Mouse (Mus musculus) lung, embryonic 14.5 days (tissue): ENCODE results near the gene Fzd4. TPM values are rescaled to one million over a fixed set of nuclear protein-coding genes. Genes with fewer than 3 reads are reported as not detected.

ENCODE experiments used
- ATAC-seq: fragments of 200-750 bp; cut with Nextera tagmentation; 2 replicates; pipeline ENCODE4 v1.8.0; 2017; ENCODE audit warnings: mild to moderate bottlenecking, moderate TSS enrichment, moderate library complexity; ENCODE audit not compliant: insufficient read depth
- DNase-seq: peaks from one replicate; pipeline ENCODE4 v3.0.0-alpha.2; 2015
- H3K27ac ChIP-seq: fragments of 300-500 bp; sonication (generic); 2 replicates; pipeline ENCODE4 v1.5.1; 2014; ENCODE audit warnings: low read depth, mild to moderate bottlenecking, moderate library complexity
- H3K27me3 ChIP-seq: fragments of 300-500 bp; sonication (generic); 2 replicates; pipeline ENCODE4 v1.6.1; 2014; ENCODE audit warnings: low read length, control low read depth; ENCODE audit not compliant: insufficient read depth
- H3K36me3 ChIP-seq: fragments of 300-500 bp; sonication (generic); 2 replicates; pipeline ENCODE4 v1.6.1; 2014; ENCODE audit warnings: control low read depth; ENCODE audit not compliant: insufficient read depth
- H3K4me1 ChIP-seq: fragments of 300-500 bp; sonication (generic); 2 replicates; pipeline ENCODE4 v1.6.1; 2014; ENCODE audit warnings: antibody characterized with exemption, control low read depth; ENCODE audit not compliant: insufficient read depth
- H3K4me2 ChIP-seq: fragments of 300-500 bp; sonication (generic); 2 replicates; pipeline ENCODE4 v1.6.1; 2014; ENCODE audit warnings: mild to moderate bottlenecking
- H3K4me3 ChIP-seq: fragments of 300-500 bp; sonication (generic); 2 replicates; pipeline ENCODE4 v1.5.1; 2014; ENCODE audit warnings: low read depth, low read length
- H3K9ac ChIP-seq: fragments of 300-500 bp; sonication (generic); 2 replicates; pipeline ENCODE4 v1.6.1; 2014
- H3K9me3 ChIP-seq: fragments of 300-500 bp; sonication (generic); 2 replicates; pipeline ENCODE4 v1.6.1; 2016; ENCODE audit warnings: low read depth, low read length, control low read depth
- CTCF ChIP-seq: IDR thresholded peaks from 2 replicates; pipeline ENCODE4 v1.5.1; 2016; ENCODE audit warnings: antibody characterized with exemption, low read depth
- WGBS: fragments of 180-500 bp; shearing (Covaris S2); extraction: QIAGEN DNeasy Blood & Tissue Kit; methylation state at CpG from one replicate; pipeline ENCODE4 v1.1.7; 2014; 5-methylcytosine and 5-hydroxymethylcytosine counted together
- polyA plus RNA-seq: library from polyadenylated mRNA; unstranded; fragments of >200 nt; fragmentation: Nextera tagmentation; extraction: Ambion mirVana; gene quantifications from 2 replicates; pipeline ENCODE4 v1.2.1, GENCODE M21; 2014

Fzd4 gene
- polyA plus RNA-seq, 1 experiment from 2014 or later, result 17.1 TPM

- peak overlapping the region; percentile 30; the same call in 1 of the 2 replicates for H3K27ac ChIP-seq
- H3K4me1 ChIP-seq, result no peaks in the 10 kb centered on the region; the same call in 1 of the 2 replicates
- ATAC-seq (peak; percentile 36), DNase-seq (peak; percentile 72)
- H3K36me3 ChIP-seq, result no peaks in the 10 kb centered on the region
- 22% methylated on average over 3 of the region's 3 CpGs for WGBS
- 0 out of 2 replicates have a peak overlapping the region, but pooled peaks have one; percentile 24 for H3K9ac ChIP-seq
- H3K4me2 ChIP-seq, result peak overlapping the region; percentile 37
- no peaks in the 10 kb centered on the region for H3K9me3 ChIP-seq
- H3K4me3 ChIP-seq, result no peak overlapping the region
- no peaks in the 10 kb centered on the region for H3K27me3 ChIP-seq
- TF ChIP-seq CTCF, result peak; percentile 65
Observed at GRCm38 (mm10) chr7:89418917-89419679, 14.9 kb downstream of the Fzd4 start.

DNA sequence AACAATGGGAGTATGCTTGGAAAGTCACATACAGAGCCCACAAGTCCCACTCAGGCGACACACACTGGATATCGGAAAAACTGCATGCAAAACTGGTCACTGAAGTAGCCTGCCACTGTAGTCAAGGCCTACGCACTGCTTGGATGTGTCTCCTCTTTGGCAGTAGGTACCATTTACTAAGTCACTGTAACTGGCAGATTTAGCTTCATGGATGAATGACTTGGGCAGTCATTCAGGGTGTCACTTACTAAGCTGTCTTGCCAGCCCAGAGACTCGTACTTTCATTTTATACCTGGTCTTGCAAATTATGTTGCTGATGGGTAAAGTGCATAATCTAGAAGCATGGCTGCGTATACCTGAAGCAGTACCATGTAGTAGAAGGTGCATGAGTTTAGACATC, 17.1 kb downstream of the Fzd4 start:
- Histone ChIP-seq H3K27me3 (no peaks in the 10 kb centered on the region), H3K27ac (no peak overlapping the region), H3K36me3 (no peaks in the 10 kb centered on the region), H3K4me2 (no peak overlapping the region), H3K9ac (no peak overlapping the region), H3K4me1 (no peaks in the 10 kb centered on the region; the same call in 1 of the 2 replicates), H3K9me3 (no peaks in the 10 kb centered on the region), H3K4me3 (no peak overlapping the region)
- DNase-seq, result no peak
- 89% methylated on average over 5 of the region's 5 CpGs for WGBS
- ATAC-seq, result no peak
- TF ChIP-seq CTCF, result no peak

DNA sequence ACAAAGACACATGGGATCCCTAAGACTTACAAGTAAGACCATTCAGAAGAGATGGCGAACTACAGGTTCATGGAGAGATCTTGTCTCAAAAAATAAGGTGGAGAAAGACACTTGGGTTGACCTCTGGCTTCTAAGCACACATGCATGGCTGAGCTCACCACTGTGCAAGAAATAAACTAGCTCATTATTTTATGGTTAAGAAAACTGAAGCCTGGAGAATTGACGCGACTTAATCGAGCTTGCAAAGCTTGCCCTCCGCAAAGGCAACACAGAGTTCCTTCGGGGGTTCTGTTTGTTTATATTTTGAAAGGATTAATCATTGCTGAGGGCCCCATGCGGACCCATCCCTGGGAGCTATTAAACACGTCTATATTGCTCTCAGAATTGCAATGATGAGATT, 18.5 kb downstream of the Fzd4 start:
- H3K9ac ChIP-seq, result no peak overlapping the region
- H3K9me3 ChIP-seq, result no peaks in the 10 kb centered on the region
- no peaks in the 10 kb centered on the region for H3K36me3 ChIP-seq
- no peaks in the 10 kb centered on the region for H3K27me3 ChIP-seq
- DNase-seq (no peak), ATAC-seq (no peak)
- TF ChIP-seq CTCF, result no peak
- WGBS, result 26% methylated on average over 8 of the region's 8 CpGs
- no peaks in the 10 kb centered on the region; the same call in 1 of the 2 replicates for H3K4me1 ChIP-seq
- no peak overlapping the region for H3K4me3 ChIP-seq
- H3K4me2 ChIP-seq, result no peak overlapping the region
- no peak overlapping the region for H3K27ac ChIP-seq

DNA sequence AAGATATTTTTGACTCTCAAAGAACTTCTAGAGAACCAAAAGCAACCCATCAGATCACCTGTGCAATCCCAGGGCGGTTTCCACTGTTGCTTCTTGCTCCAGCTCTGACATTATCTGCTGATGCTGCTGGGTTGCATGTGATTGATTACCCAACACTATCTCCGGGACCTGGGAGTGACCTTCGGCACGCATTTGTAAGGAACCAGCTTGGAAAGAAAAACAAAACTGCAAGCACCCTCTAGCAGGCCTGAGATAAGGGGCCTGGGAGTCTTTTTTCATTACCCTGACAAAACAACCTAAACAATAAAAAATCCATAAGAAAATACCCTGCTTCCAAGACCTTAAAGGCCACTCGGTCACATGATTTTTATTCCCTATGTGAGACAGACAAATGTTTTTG, 19.0 kb downstream of the Fzd4 start:
- ATAC-seq (no peak), DNase-seq (no peak)
- no peaks in the 10 kb centered on the region for H3K9me3 ChIP-seq
- H3K4me2 ChIP-seq, result no peak overlapping the region
- no peak overlapping the region for H3K4me3 ChIP-seq
- 11% methylated on average over 5 of the region's 5 CpGs for WGBS
- no peak overlapping the region for H3K27ac ChIP-seq
- TF ChIP-seq CTCF, result no peak
- no peaks in the 10 kb centered on the region; the same call in 1 of the 2 replicates for H3K4me1 ChIP-seq
- no peaks in the 10 kb centered on the region for H3K36me3 ChIP-seq
- no peaks in the 10 kb centered on the region for H3K27me3 ChIP-seq
- H3K9ac ChIP-seq, result no peak overlapping the region

DNA sequence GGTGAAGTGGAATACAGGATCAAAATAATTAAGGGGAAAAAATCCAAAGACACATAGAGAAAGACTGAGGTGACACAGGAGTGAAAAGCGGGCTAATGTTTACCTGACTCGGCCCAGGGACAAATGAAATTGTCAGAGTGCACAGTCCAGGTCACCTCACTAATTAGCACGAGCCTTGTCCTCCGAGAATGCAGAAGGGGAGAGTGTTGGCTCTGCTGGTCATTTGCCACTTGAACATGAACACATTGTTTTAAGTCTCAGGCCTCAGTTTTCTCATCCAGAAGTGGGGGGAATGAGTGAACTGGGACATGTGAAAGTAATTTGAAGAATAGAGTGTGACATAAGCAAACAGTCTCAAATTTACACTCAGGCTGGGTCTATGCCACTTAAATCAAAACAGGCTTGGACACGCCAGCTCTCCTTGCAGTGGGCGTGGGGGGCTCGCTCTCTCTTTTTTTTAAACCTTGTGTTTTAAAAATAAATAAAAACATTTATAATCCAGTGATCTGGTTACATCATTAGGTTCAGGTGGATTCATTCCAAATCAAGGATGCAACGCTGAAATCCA, 19.6 kb downstream of the Fzd4 start:
- 35% methylated on average over 8 of the region's 8 CpGs for WGBS
- no peaks in the 10 kb centered on the region for H3K4me1 ChIP-seq
- no peaks in the 10 kb centered on the region for H3K9me3 ChIP-seq
- H3K4me2 ChIP-seq, result no peak overlapping the region
- no peak overlapping the region for H3K9ac ChIP-seq
- DNase-seq (no peak), ATAC-seq (no peak)
- no peaks in the 10 kb centered on the region for H3K36me3 ChIP-seq
- no peak for TF ChIP-seq CTCF
- H3K27me3 ChIP-seq, result no peaks in the 10 kb centered on the region
- no peak overlapping the region for H3K27ac ChIP-seq
- no peak overlapping the region for H3K4me3 ChIP-seq

DNA sequence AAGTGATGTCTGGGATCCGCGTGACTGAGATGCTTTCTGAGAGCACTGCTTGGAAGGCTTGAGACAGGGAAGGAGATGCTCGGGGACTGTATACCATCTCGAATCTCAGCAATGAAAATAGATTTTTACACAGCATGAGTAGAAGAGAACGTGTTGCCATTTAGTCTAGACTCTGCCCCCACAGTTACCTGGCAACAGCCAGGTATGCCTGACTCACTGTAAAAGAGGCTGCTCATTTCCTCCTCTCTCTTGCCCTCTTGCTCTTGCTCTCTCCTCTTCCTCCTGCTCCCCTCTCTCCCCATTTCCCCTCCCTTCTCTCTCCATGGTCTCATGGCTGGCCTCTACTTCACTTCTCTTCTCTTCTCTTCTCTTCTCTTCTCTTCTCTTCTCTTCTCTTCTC, 20.5 kb downstream of the Fzd4 start:
- no peaks in the 10 kb centered on the region for H3K36me3 ChIP-seq
- no peaks in the 10 kb centered on the region for H3K9me3 ChIP-seq
- no peaks in the 10 kb centered on the region for H3K4me1 ChIP-seq
- no peak overlapping the region for H3K4me2 ChIP-seq
- H3K9ac ChIP-seq, result no peak overlapping the region
- WGBS, result 62% methylated on average over 5 of the region's 5 CpGs
- H3K27ac ChIP-seq, result no peak overlapping the region
- ATAC-seq, result no peak
- no peak overlapping the region for H3K4me3 ChIP-seq
- no peak for DNase-seq
- H3K27me3 ChIP-seq, result no peaks in the 10 kb centered on the region
- TF ChIP-seq CTCF, result no peak
